Mouse (Mus musculus) embryonic fibroblast, embryonic 13.5 days (primary cell): ENCODE results near the gene Setdb1.

Experiments
- CTCF ChIP-seq: IDR thresholded peaks from 2 replicates; pipeline ENCODE4 v1.5.1; 2011; ENCODE audit warnings: mild to moderate bottlenecking, control low read depth, low read length, moderate library complexity, borderline replicate concordance; ENCODE audit not compliant: insufficient read depth
- POLR2A ChIP-seq: IDR thresholded peaks from 2 replicates; pipeline ENCODE4 v1.6.1; 2011; ENCODE audit warnings: low read depth, mild to moderate bottlenecking, control low read depth, low read length, moderate library complexity

DNA sequence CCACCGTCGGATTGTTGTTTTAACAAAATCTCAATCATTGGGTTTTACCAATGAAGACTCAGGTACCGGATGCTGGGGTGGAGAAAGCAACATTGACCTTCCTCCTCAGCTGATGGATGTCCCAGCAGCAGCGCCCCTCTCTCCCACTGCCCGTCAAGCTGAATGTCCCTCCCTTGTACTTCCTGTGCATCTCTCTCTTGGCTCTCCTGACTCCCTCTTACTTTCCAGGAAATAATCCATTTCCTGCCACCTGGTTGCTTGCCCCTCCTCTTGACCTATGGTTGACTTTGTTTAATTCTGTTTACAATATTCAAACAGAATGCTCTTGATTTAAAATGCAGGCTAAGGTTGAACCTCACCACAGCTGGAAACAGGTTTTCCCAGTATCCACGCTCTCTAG is 66.8 kb downstream of the Setdb1 start:
- TF ChIP-seq POLR2A: no peak
- no peak for TF ChIP-seq CTCF
